Mouse (Mus musculus): ENCODE measurements around the gene Rpn1.
"Not testable (repeated sequence)": the region's sequence is repeated elsewhere in the genome, so short reads cannot be mapped to it uniquely, and the experiment has no call there.

Gene Rpn1

DNA sequence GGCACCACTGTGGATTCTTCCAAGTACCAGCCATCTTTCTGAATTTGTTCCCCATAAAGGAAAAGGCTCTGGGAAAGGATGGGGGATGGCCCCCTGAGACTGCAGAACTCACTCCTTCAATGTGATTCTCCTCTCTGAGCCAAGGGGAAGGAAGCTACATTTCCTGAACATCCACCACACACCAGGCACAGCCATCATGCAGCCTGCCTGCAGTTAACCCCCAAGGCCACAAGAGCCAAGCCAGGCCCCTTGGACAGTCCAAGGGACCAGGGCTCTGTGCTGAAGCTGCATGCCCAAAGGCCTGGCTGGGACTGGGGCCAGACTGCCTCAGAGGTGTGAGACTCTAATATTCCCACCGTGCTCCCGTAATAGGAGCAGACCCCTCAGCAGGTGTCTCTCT, 37.5 kb downstream of the Rpn1 start:
- DNase-seq (ENCODE audit: low spot score): no peak

- DNase-seq (ENCODE audit: low spot score): peak; percentile 33
Measured at GRCm38 (mm10) chr6:88123150-88123857, 39.0 kb downstream of the Rpn1 start.

DNA sequence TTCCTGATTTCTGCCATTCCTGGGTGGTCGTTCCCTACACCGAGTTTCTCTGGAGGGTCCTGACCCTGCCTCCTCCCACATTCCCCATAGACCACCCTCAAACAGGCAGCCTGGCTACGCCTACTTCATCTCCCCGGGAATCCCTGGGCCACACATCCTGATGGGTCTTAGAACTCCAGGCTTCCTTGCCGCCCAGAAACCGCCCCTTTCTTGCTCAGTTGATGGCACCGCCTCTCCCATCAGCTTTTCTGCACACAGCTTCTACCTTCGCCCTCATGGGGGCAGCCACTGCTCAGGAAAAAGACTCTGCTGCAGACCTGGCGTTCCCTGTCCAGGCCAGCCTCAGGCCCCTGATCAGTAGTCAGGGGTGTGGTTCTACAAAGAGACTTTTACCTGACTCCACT, 39.6 kb downstream of the Rpn1 start:
- DNase-seq (ENCODE audit: low spot score): peak; percentile 79

DNA sequence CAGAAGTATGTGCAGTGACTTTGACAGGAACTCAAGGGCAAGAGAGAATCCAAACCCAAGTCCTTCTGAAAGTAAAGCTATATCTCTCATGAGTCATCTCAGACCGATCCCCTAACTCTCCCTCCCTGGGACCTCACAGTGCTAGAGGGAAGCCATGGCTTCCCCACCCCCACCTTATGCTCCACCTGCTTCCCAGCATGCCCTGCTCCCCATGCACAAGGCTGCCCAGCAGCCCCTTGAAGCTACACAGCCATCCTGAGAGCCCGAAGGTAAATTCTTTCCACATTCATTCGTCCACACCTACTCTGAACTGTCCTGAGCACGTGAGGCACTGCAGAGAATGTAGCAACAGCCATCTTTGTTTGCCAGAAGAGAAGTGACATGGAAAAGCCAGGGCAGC, 40.3 kb downstream of the Rpn1 start:
- DNase-seq (ENCODE audit: low spot score): no peak

GRCm38 (mm10) chr6:88125815-88126214, 41.5 kb downstream of the Rpn1 start:
- not testable (repeated sequence) for DNase-seq (ENCODE audit: low spot score)

DNA sequence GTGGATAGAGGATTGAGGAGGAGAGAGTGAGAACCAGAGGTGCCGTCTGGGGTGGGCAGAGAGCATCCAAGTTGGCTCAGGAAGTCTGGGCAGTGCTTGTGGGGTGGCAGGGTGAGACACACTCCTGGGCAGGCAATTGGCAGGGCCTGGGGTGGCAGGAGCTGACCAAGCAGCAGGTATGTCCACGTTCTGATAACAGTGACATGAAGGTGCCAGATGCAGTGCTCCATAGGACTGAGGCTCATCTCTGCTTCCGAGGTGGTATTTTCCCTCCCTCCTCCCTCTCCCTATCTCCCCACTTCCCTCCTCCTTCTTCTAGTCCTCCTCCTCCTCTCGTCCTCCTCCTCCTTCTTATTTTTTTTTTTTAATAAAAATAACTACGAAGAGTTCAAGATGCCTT, 47.2 kb downstream of the Rpn1 start:
- DNase-seq (ENCODE audit: low spot score): no peak

- no peak for DNase-seq (ENCODE audit: low spot score)
Measured at GRCm38 (mm10) chr6:88132051-88132450, 47.8 kb downstream of the Rpn1 start.

GRCm38 (mm10) chr6:88133061-88133460, 48.8 kb downstream of the Rpn1 start:
- DNase-seq (ENCODE audit: low spot score): no peak

DNA sequence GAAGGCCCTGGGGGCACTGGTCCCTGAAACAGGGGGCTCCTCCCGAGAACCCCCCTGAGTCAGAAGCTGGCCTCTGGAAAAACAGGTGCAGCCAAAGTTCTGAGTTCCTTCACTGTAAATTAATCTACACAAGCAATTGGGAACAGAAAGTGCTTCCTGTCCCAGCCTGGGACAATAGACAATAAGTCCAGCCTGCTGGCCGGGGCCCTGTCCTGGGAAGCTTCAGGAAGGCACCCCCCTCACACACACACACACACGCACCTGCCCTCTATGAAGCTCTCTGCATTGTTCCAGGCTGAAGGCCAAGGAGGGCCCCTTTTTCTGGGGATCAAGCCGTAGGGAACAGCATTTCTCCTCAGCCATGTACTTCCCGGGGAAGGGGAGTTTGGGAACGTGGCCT, 49.6 kb downstream of the Rpn1 start:
- DNase-seq (ENCODE audit: low spot score): no peak

GRCm38 (mm10) chr6:88136201-88136631, 51.9 kb downstream of the Rpn1 start:
- peak; percentile 28 for DNase-seq (ENCODE audit: low spot score)

DNA sequence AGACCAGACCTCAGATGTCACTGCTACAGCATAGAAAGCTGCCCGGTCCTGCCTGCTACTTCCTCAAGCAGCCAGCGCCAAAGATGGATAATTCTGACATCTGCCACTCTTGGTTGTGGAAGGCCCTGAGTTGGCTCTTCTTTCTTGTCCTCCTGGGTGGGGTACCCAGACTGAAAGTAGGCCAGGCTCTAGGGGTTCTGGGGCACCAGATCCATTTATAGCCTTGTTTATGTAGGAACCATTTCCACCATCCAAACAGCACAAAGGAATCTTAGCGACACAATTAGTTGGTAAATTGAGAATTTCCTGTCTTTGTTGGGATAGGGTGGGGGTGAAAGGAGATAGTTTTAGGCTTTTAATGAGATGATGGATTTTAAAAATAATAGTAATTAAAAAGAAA, 54.2 kb downstream of the Rpn1 start:
- DNase-seq (ENCODE audit: low spot score): no peak

DNA sequence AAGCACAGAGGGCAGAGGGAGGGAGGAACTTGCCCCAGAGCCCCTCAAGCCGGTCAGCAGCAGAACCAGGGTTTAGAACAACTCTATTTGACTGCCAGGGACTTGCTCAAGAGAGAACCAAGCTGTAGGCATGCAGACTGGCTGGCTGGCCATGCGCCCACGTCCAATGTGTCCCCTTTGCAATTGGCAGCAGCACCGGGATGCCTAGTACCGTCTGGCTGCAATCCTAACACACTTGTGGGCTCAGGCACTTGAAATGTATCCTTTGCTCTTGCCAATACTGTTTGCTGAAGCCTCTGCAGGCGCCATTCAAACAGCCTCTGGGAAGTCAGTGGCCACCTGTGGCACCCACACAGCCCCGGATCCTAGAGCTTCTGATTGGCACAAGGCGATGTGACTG, 56.0 kb downstream of the Rpn1 start:
- no peak for DNase-seq (ENCODE audit: low spot score)

DNA sequence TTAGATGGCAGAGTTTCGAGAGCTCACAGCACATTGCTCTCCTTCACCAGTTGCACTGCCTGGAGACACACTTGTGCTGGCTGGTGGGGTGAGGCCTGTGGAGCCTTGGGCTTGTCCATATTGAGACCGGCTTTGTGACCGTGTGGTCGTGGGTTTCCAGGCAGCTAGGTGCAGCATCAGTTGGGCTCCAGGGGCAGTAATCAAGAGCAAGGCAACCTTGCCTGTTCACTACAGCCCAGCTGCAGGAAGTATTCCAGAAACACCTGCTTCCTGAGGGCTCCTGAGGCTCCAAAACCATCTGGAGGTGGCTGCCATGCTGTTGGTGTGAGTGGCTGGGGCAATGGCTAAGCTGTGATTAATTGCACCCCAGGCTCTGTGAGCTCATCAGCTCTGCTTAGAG, 61.5 kb downstream of the Rpn1 start:
- DNase-seq (ENCODE audit: low spot score): no peak

- no peak for DNase-seq (ENCODE audit: low spot score)
Measured at GRCm38 (mm10) chr6:88146576-88146975, 62.3 kb downstream of the Rpn1 start.

DNA sequence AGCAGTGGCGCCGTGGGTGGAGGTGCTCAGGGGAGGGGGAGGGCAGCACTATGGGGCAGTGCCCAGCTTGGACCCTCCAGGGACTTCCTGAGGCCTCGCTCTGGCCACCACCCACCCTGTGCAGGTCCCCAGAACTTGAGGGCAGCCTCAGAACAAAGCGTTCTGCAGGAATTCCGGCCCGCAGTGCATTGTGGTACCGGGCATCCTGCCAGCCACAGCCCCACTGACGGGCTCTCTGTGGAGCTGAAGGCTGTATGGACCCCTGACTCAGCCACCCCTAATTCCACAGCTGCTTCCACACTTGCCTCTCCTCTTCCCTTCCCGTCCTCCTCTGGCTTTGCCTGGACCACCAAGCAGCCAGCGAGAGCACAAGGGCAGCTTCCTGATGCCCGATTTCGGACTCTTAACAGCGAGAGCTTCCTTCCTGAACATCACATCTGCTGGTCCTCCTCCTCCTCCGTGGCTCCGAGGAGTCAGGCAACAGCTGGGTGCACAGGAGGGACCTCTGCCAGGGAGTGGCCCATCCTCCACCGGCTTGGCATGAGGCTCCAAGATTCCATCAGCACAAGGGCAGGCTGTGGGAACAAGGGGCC, 63.2 kb downstream of the Rpn1 start:
- DNase-seq (ENCODE audit: low spot score): peak; percentile 16

DNA sequence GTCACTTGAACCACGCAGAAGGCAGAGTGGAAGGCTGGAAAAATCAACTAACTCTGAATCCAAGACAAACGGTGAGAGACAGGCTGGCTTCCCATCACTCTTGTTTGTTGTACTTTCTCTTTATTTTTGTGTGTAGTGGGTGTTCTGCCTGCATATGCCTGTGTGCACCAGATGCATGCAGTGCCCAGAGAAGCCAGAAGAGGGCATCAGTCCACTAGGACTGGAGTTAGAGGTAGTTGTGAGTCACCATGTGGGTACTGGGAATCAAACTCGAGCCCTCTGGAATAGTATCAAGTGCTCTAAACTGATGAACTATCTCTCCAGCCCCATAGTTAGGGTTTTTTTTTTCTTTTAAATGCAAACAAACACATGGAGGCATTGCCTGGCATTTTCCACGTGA, 67.1 kb downstream of the Rpn1 start:
- DNase-seq (ENCODE audit: low spot score): no peak

GRCm38 (mm10) chr6:88152127-88152705, 67.9 kb downstream of the Rpn1 start:
- no peak for DNase-seq (ENCODE audit: low spot score)

DNA sequence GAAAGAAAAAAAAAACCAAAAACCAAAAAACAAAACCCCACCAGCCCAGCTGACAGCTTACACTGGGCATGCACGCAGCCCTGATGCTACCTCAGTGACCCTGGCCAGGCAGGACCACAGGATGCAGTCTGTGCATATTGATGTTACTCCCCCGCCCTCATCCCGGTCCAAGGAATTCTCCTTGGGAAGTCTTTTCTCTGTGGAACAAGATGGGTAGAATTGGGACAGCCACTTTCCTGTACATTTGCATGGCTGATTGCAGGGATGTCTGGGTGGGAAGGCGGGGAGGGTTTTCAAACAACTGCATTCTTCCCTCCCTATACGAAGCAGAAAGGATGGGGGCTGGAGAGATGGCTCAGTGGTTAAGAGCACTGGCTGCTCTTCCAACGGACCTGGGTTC, 68.7 kb downstream of the Rpn1 start:
- no peak for DNase-seq (ENCODE audit: low spot score)

All from urinary bladder, postnatal 14 days (tissue).